Mouse (Mus musculus) midbrain, embryonic 11.5 days (tissue): ENCODE measurements at regions not wholly inside any gene's neighbourhood (a gene's known extent, or its start where the extent isn't known, plus 50 kb on each side); places are given as distances from the start of the nearest gene placed in this dataset.

Experiments
- ATAC-seq: fragments of 200-750 bp; cut with Nextera tagmentation; 2 replicates; pipeline ENCODE4 v1.8.0; 2017; ENCODE audit warnings: moderate TSS enrichment, moderate library complexity; ENCODE audit not compliant: low FRiP score
- DNase-seq: peaks from one replicate; pipeline ENCODE4 v3.0.0; 2015; ENCODE audit warnings: low spot score; ENCODE audit errors: missing footprints
- H3K27ac ChIP-seq: fragments of 300-500 bp; sonication (generic); 2 replicates; pipeline ENCODE4 v1.5.1; 2014; ENCODE audit warnings: low read depth, low read length
- H3K27me3 ChIP-seq: fragments of 300-500 bp; sonication (generic); 2 replicates; pipeline ENCODE4 v1.6.1; 2014; ENCODE audit warnings: mild to moderate bottlenecking, low read length, moderate library complexity, mixed read lengths; ENCODE audit not compliant: control insufficient read depth, insufficient read depth
- H3K36me3 ChIP-seq: fragments of 300-500 bp; sonication (generic); 2 replicates; pipeline ENCODE4 v1.6.1; 2014; ENCODE audit warnings: mild to moderate bottlenecking, low read length, moderate library complexity, mixed read lengths; ENCODE audit not compliant: control insufficient read depth, insufficient read depth
- H3K4me1 ChIP-seq: fragments of 300-500 bp; sonication (generic); 2 replicates; pipeline ENCODE4 v1.6.1; 2014; ENCODE audit warnings: low read length; ENCODE audit not compliant: control insufficient read depth, insufficient read depth
- H3K4me2 ChIP-seq: fragments of 300-500 bp; sonication (generic); 2 replicates; pipeline ENCODE4 v1.6.1; 2014; ENCODE audit warnings: mild to moderate bottlenecking, moderate library complexity
- H3K4me3 ChIP-seq: fragments of 300-500 bp; sonication (generic); 2 replicates; pipeline ENCODE4 v1.5.1; 2014; ENCODE audit warnings: low read depth, low read length
- H3K9ac ChIP-seq: fragments of 300-500 bp; sonication (generic); 2 replicates; pipeline ENCODE4 v1.6.1; 2014; ENCODE audit warnings: low read length
- H3K9me3 ChIP-seq: fragments of 300-500 bp; sonication (generic); 2 replicates; pipeline ENCODE4 v1.6.1; 2016; ENCODE audit warnings: low read length; ENCODE audit not compliant: control insufficient read depth
- WGBS: fragments of 180-500 bp; shearing (Covaris S2); extraction: QIAGEN DNeasy Blood & Tissue Kit; methylation state at CpG from one replicate; pipeline ENCODE4 v1.1.7; 2014; 5-methylcytosine and 5-hydroxymethylcytosine counted together

DNA sequence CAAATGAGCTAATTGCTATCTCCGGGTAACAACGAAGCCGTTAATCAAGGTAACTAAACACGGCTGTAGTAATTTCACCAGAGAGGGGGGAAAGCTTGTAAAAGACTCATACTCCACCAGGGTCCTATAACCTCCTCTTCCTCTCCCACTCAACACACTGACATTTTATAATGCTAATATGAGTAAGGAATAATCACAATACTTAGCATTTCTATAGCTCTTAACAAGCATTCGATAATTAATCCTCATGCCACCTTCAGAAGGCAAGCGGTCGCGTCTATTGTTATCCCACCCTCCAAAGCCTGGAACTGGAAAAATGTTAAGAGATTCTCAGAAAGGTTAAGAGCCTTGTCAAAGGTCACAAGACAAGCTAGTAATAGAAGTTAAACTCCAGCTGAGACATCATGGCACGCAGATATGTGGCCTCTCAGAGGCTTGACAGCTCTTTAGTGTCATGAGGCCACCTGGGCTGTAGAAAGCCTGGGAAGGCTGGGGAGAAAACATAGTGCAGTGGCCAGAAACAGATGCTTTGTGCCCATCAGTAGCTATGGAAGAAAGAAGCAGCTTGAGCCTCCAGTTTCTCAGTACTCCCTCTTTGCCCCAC lies 356.3 kb upstream of the Got2 start:
- H3K9ac ChIP-seq = no peak overlapping the region
- ATAC-seq (peak; percentile 82), DNase-seq (no peak)
- H3K27ac ChIP-seq = no peak overlapping the region
- no peaks in the 10 kb centered on the region for H3K9me3 ChIP-seq
- no peak overlapping the region for H3K4me3 ChIP-seq
- WGBS = 40% methylated on average over 9 of the region's 9 CpGs
- no peak overlapping the region for H3K4me2 ChIP-seq
- no peaks in the 10 kb centered on the region for H3K36me3 ChIP-seq
- H3K4me1 ChIP-seq = peaks cover 4% of the 10 kb centered on the region; the same call in 1 of the 2 replicates
- no peaks in the 10 kb centered on the region for H3K27me3 ChIP-seq

- ATAC-seq = no peak
- no peaks in the 10 kb centered on the region for H3K27me3 ChIP-seq
- peak; percentile 79 for DNase-seq
- H3K36me3 ChIP-seq = no peaks in the 10 kb centered on the region
- no peak overlapping the region for H3K4me2 ChIP-seq
- no peaks in the 10 kb centered on the region for H3K4me1 ChIP-seq
- no peak overlapping the region for H3K27ac ChIP-seq
- no peaks in the 10 kb centered on the region for H3K9me3 ChIP-seq
- no peak overlapping the region for H3K9ac ChIP-seq
- H3K4me3 ChIP-seq = no peak overlapping the region
Measured at GRCm38 (mm10) chr8:96238406-96238805, 350.1 kb upstream of the Got2 start.

- no peaks in the 10 kb centered on the region for H3K9me3 ChIP-seq
- ATAC-seq (no peak), DNase-seq (no peak)
- no peaks in the 10 kb centered on the region for H3K4me1 ChIP-seq
- 96% methylated on average over 3 of the region's 3 CpGs for WGBS
- no peak overlapping the region for H3K27ac ChIP-seq
- no peak overlapping the region for H3K4me3 ChIP-seq
- no peaks in the 10 kb centered on the region for H3K27me3 ChIP-seq
- no peak overlapping the region for H3K9ac ChIP-seq
- H3K4me2 ChIP-seq = no peak overlapping the region
- H3K36me3 ChIP-seq = no peaks in the 10 kb centered on the region
Measured at GRCm38 (mm10) chr8:96237940-96238339, 349.6 kb upstream of the Got2 start.

DNA sequence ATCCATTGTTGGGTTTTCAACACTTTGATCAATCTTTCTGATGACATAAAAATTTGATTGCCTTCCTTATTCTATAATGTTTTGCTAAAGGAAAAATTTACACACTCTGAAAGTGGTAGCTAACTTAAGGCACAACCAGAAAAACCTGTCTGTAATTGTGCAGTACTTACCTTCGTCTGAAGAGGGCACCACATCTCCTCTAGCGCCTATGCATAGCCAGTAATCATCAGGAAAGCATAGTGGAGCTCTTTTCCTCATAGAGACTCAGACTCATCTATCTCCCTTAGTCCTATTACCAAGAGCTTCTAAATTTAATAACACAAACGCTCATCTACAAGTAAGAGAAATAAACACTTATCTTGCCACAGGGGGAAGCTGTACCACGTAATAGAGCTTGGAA lies 342.1 kb upstream of the Got2 start:
- no peaks in the 10 kb centered on the region for H3K36me3 ChIP-seq
- peak; percentile 93 for DNase-seq
- WGBS = 33% methylated on average over 4 of the region's 4 CpGs
- H3K9me3 ChIP-seq = no peaks in the 10 kb centered on the region
- no peak overlapping the region for H3K4me2 ChIP-seq
- no peak overlapping the region for H3K27ac ChIP-seq
- no peak overlapping the region for H3K4me3 ChIP-seq
- no peak overlapping the region for H3K9ac ChIP-seq
- no peaks in the 10 kb centered on the region for H3K27me3 ChIP-seq
- ATAC-seq = no peak
- no peaks in the 10 kb centered on the region for H3K4me1 ChIP-seq
